Mouse (Mus musculus) embryo, embryonic 9.5 days (tissue): Measurements from ENCODE around the gene Tead3.

Experiments used
- DNase-seq: peaks from one replicate; pipeline ENCODE4 v3.0.0-alpha.2; 2017; ENCODE audit errors: extremely low spot score

The Tead3 gene

DNA sequence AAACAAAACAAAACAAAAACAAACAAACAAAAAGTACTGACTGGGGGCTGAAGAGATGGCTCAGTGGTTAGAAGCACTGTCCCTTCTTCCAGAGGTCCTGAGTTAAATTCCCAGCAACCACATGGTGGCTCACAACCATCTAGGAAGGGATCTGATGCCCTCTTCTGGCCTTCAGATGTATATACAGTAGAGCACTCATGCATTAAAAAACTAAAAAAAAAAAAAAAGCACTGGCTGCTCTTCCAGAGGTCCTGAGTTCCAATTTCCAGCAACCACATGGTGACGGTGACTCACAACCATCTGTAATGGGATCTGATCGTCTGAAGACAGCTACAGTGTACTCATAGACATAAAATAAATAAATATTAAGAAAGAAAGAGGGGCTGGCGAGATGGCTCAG, 39.8 kb downstream of the Tead3 start:
- no peak for DNase-seq

DNA sequence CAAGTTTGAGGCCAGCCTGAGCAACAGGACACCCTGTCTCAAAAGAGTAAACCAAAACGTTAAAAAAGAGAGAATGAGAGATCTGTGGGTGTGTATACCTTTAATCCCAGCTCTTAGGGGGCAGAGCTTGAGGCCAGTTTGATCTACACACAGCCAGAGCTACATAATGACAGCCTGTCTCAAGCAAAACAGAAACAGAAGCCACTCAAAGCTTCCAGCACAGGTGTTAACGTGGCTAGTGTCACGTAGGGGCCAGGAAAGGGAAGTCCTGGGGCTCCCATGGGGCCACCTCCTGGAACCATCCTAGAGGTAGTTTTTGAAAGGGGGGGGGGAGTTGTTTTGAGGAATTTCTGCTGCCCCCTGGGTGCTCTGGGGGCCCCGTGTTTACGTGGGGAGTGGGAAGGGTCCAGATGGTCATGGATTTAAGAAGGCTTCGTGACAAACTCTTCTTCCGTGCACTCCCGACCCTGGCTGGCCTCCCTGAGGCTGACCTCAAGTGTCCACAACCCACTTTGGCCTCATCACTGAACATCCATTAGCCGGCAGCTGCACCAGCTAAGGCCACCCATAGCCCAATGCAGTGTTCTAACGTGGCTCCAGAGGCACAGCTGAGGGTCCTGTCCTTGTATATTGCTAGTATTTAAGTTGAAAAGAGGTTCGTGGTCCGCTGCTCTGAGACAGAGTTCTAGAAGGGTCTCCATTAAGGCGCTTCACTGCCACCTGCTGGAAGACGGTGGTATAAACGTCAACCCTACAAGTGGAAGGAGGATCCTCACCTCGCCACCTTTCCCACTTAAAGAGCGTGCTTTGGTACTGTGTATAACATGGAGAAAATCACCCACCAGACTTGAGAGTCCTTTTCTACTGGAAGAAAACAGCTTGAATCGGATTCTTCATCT, 42.1 kb downstream of the Tead3 start:
- DNase-seq, result peak; percentile 87

DNA sequence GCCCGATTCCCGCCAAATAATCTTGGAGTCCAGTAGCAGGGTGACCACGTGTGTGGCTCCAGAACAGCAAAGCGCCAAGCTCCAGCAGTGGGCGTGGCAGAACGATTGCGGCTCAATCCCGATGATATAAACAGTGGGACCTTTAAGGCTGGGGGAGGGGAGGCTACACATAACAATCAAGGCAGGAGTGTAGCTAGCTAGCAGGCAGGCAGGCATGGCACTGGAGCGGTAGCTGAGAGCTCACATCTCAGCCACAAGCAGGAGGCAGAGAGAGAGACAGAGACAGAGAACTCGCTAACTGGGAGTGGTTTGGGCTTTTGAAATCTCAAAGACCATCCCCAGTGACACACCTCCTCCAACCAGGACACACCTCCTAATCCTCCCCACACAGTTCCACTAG, 45.4 kb downstream of the Tead3 start:
- DNase-seq, result no peak

DNA sequence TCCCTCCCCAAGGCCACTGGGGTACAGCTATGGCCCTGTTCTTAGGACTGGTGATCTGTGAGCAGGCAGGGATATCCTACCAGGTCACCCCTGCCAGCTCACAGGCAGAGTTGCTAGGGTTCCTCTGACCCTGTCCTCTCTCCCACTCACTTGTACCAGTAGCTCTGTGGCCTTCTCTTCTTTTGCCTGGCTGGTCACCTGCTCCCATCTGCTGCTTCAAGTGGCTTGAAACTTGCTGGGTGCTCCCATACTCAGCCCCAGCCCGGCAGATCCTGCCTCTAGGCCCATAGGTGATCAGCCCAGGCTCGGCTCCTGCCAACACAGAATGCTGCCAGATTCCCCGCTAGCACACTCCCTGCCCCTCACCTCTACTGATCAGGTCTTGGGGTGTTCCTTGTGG, 49.8 kb downstream of the Tead3 start:
- no peak for DNase-seq

DNA sequence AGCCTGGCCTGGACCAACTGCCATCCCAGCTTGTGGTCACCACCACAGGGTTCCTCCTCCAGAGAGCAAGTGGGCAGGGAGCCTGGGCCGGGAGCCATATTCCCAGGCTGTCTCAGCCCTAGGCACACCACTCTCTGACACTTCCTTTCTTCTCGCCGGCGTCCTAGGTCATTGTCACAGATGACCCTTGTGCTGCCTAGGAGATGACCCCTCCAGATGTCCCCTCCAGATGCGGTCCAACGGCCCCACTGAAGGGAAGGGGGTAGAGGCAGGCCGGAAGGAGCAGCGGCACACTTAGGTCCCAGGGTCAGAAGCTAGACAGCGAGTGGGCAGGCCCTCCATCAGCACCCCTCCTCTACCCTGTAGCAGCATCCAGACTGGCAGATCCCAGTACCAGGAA, 50.3 kb downstream of the Tead3 start:
- DNase-seq, result peak; percentile 65

DNA sequence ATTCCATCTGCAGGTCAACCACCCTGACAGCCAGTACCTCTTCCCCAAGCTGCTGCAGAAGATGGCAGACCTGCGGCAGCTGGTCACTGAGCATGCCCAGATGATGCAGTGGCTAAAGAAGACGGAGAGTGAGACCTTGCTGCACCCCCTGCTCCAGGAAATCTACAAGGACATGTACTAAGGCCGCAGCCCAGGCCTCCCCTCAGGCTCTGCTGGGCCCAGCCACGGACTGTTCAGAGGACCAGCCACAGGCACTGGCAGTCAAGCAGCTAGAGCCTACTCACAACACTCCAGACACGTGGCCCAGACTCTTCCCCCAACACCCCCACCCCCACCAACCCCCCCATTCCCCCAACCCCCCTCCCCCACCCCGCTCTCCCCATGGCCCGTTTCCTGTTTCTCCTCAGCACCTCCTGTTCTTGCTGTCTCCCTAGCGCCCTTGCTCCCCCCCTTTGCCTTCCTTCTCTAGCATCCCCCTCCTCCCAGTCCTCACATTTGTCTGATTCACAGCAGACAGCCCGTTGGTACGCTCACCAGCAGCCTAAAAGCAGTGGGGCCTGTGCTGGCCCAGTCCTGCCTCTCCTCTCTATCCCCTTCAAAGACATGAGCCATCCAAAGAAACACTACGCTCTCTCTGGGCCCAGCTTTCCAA, 50.8 kb downstream of the Tead3 start:
- DNase-seq, result no peak

DNA sequence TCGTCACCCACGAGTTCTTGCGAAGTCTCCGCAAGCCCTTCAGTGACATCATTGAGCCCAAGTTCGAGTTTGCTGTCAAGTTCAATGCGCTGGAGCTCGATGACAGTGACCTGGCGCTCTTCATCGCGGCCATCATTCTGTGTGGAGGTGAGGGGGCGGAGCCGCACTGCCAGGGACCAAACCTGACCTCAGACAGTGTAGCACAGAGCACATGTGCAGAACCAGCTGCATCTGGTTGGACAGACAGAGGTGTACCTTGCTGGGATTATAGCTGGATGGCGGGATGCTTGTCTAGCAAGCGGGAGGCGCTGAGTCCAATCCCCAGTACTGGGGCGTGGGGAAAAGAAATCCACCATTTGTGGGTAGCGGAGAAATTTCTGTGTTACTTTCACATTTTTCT, 51.7 kb downstream of the Tead3 start:
- DNase-seq, result no peak

DNA sequence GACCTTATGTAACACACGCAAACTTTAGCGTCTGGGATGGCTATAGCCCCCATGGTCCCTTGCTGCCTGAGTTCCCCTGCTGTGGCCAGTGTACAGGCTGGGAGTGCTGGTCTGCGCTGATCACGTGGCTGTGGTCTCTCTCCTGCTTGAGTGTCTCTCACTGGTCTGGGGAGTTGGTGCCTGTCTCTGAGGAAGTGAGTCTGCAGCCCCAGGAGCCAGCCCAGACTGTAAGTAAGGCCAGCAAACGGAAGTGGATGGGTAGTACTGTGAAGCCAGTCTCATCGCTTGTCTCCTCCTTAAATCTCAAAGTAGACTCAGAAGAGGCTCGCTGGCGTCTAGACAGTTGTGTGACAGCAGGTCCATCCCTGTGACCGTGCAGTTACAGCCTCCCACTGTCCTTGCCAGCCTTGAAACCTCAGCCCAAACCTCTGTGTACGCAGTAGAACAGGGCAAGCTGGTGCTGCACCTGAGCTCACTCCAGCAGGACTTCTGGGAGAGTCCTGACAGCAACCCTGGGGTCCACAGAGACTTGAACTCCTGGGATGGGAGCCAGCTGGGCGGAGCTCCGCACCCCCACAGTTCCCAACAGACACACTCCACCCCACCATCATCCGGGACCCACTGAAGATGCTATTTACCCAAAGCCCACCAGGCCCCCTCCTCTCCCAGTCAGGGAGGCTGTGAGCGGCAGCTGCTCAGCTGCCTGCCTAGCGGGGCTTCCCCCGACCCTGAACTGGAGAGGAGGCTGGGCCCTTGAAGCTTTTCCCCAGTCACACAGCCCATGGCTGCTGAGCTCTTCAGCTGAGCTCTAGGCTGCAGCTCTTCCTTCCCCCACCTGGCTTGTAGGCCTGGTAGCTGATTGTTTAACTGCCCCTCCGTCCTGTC, 55.9 kb downstream of the Tead3 start:
- no peak for DNase-seq

DNA sequence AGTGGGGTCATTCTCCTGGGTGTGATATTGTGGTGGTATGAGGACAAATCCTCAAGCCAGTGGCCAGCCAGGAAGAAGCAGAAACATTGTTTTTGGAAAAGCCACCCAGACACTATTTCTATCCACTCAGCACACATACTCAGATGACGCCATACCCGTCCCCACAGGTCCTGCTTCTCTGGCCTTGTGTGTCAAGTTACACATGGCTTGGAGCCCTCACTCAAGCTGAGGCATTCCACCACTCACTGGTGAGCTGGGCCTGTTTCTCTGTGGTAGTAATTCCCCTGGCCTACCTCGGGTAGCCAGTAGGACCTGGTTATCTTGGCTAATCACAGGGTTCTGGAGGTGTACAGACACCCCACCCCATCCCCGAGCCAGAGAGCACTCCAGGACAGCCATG, 56.9 kb downstream of the Tead3 start:
- DNase-seq, result no peak

DNA sequence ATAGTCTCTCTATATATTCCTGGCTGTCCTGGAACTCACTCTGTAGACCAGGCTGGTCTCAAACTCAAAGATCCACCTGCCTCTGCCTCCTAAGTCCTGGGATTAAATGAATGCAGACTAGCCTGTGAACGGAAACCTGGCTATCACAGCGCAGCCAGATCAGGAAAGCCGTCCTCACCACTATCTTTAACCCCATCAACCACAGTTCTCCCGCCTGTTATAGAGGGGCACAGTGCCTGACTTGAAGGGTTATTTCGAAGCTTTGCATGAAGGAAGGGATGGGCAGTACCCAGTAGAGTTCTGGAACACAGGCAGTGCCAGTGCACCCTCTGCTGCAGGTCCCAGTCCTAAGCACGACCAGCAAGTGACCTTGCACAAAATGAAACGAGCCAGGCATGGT, 59.3 kb downstream of the Tead3 start:
- DNase-seq, result no peak

DNA sequence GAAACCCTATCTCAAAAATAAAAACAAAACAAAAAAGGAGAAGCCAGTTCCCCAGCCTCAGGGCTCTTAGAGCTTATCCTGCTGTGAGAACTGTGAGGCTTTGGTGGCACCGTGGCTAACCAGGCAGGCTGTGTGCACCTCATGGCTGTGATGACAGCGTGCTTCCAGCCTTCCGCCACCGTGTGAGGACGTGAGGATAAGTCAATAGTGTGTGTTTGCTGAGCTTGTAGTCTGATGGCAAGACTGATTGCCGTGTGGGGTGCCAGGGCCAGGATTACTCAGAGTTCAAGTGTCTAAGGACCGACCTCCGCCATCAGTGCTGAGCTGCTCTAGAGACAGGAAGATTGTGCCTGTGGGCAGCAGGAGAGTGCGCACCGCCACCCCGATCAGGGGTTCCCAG, 59.9 kb downstream of the Tead3 start:
- DNase-seq, result no peak

DNA sequence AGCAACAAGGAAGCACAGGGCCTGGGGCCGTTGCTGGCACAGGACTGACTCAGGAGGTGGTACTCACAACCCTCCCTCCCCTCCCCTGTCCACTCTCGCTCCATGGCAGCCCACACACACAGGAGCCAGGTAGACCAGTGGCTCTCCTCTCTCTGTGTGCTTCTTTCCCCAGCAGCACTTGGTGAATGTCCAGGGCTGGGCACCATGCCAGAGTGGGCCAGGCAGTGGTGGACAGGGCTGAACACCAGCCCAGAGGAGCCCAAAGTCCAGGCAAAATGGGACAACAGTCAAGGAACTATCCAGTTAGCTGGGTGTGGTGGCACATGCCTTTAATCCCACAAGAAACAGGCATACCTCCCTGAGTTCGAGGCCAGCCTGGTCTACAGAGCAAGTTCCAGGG, 60.4 kb downstream of the Tead3 start:
- DNase-seq, result no peak

DNA sequence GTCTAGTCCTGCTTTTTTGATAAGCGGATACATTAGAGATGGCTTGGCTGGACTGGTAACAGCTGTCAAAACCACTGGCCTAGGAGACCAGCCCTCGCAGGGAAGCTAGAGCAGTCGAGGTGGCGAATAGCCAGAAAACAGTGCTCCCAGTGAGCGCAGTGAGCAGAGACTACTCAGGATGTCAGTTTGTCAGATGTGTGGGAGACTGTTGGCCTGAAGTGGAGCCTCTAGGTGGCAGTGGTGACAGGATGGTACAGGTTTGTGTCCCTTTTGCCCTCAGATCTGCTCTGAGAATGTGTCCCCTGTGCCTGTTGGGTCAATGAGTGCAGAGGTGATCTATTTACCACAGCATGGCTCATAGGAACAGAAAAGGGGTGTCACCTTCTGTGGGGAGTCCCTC, 62.6 kb downstream of the Tead3 start:
- DNase-seq, result no peak

DNA sequence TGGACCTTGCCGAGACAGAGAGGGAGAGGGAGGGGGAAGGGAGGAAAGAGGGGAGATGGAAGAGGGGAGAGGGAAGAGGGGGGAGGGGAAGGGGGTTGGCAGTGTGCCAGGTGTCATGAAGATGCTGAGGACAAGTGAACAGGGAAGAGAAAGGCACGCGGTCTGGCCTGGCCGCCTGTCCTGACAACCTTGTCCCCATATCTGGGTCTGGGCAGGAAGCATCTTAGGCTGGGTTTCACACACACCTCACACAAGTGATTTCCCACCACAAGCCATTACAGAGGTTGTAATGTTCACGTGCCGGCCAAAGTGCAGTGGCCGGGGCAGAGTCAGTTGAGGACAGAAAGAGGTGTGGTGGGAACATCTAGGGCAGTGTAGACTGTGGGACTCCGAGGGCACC, 63.0 kb downstream of the Tead3 start:
- DNase-seq, result no peak

DNA sequence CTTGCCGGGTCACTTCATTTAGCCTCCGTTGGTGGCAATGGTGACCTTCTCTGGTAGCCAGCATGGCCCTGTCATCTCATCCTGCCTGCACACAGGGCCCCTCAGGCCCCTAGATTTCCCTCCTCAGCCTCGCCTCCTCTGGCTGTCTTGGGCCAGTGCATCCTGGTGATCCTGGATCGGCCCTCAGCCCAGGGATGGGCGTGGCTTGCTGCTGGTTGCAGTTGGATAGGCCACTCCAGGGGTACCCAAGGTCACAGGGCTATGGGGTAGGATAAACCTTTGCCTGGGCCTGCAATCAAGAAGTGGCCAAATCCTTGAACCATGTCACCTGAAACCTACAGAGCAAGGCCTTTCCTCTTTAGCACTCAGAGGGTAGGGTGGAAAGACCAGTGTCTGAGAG, 63.7 kb downstream of the Tead3 start:
- no peak for DNase-seq

DNA sequence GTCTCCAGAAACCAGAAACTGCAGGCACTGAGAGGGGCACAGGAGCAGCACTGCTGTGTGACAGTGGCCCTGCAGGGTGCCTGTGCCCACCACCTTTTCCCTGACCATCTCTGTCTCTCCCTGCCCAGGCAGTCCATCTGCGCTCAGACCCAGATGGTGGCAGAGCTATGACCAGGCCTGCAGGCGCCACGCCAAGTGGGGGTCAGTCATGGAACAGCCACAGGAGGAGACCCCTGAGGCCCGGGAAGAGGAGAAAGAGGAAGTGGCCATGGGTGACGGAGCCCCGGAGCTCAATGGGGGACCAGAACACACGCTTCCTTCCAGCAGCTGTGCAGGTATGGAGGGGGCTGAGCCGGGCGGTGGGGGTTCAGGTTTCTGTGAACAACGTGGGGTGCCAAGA, 64.5 kb downstream of the Tead3 start:
- DNase-seq, result no peak

DNA sequence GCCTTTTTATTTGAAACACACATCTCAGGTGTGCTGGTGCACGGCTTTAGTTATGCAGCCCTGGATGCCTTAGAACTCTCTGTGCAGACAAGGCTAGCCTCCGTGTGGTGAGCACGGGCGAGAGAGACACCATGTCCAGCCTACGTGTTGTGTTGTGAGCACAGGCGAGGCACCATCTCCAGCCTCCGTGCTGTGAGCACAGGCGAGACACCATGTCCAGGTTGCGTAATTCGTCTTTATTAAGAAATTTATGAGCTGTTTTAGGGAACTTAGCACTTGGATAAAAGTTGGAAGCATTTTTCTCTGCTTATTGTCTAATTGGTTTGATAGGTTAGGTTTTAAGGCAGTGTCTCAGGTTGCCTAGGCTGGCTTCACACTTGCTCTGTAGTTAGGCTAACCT, 67.4 kb downstream of the Tead3 start:
- DNase-seq, result no peak

DNA sequence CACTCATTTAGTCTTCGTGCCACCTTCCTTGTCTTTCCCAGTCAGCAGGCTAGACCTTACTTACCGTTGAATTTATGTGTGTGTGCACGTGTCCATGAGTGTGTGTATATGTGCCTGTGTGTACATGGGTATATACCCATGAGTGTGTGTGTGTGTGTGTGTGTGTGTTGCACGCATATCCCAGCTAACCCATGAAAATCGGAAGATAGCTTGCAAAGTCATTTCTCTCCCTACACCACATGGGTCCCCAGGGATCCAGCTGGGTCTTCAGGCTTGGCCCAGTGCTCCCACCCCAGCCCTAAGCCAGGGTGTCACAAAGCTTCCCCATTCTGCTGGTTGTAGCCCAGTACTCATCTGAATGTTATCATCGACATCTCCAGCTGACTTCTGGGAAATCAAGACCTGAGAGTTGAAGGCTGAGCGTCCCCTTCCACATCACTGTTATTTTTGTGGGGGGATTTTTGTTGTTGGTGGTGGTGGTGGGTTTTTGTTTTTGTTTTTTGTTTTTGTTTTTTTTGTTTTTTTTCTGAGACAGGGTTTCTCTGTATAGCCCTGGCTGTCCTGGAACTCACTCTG, 68.7 kb downstream of the Tead3 start:
- DNase-seq, result no peak
